In the genomic region with DNA sequence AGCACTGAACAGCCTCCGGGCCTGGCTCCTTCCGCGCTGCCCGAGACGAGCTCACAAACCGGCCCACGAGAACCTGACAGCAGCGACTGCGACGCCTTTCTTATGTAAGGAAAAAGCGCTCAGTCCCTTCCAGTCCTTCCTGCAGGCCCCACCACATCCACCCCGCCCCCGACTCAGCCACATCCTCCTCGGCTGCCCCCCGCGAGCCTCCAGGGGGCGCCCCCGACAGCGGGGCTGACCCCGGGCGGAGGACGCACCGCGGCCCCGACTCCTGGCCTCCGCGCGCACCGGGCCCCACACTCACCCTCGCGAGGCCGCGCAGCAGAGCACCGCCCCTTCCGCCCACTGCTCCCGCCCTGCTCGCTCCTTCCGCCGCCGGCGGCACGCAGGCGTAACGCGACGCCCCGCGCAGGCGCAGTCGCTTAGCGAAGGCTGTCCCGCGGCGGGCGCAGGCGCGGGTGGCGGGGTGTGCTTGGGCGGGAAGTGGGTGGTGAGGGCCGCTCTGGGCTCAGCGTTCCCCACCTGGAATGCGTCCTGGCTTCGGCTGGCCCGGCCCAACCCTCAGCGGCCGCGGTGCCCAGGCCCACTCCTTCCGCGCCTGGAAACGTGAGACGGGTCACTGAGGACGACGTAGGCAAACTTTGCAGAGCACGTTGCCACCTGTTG, we compare ENCODE assay signal across 8 mouse cellular contexts. TPM values are rescaled to one million over a fixed set of nuclear protein-coding genes. Genes with fewer than 3 reads are reported as not detected.
A peak's percentile ranks its signal among the peaks of the same experiment; 100 is the strongest.
DNase-seq lines count a peak whose midpoint lies in the region; ATAC-seq lines count a peak whose summit lies in the region.

A gene (minus strand): TSS at position 328 of the 666 bp plus-strand sequence.

- peak within 1 kb of the TSS; percentile 61 for H3K4me3 ChIP-seq in hindbrain, embryonic 12.5 days

- peak within 1 kb of the TSS; percentile 71 for H3K4me2 ChIP-seq in hindbrain, embryonic 12.5 days (replicated peaks)

- H3K27me3 ChIP-seq in hindbrain, embryonic 12.5 days = no peaks in the 10 kb centered on the region

- no peaks in the 10 kb centered on the region for H3K36me3 ChIP-seq in hindbrain, embryonic 12.5 days

- WGBS in hindbrain, embryonic 12.5 days = 0% methylated on average over 73 of the region's 74 CpGs

- DNase-seq in MN1 (ENCODE audit: low spot score) = peak; percentile 99
- peak; percentile 95 for DNase-seq in cerebellum, adult 9-10 months
- DNase-seq in frontal cortex, adult 2 months (ENCODE audit: extremely low spot score in 1 of 2, low spot score in 1 of 2) = peak; percentile 87 to 95
- DNase-seq in layer of hippocampus, postnatal 14 days (ENCODE audit: low spot score in 2 of 2) = peak; percentile 95 to 96
- peak; percentile 97 for DNase-seq in lung, postnatal 14 days
- peak; percentile 91 for DNase-seq in retina, adult 2 months (ENCODE audit: low read depth, low spot score)
- peak; percentile 98 to 100 for DNase-seq in thymus, postnatal 36 days

- H3K9me3 ChIP-seq in hindbrain, embryonic 12.5 days (replicated peaks) = no peaks in the 10 kb centered on the region

- peak; percentile 99 for ATAC-seq in hindbrain, embryonic 12.5 days (ENCODE audit: low FRiP score)

- H3K4me1 ChIP-seq in hindbrain, embryonic 12.5 days = peaks cover 22% of the 10 kb centered on the region

- peak within 1 kb of the TSS; percentile 91 for H3K27ac ChIP-seq in hindbrain, embryonic 12.5 days

- H3K9ac ChIP-seq in hindbrain, embryonic 12.5 days = peak within 1 kb of the TSS; percentile 65

RNA-seq across cellular contexts. Expression of the gene that starts here (rescaled TPM):
- polyA plus RNA-seq in frontal cortex, adult 2 months (2012; rRNA removed) = 30.9 and 33.3 TPM in 2 replicates
- polyA plus RNA-seq in hindbrain, embryonic 12.5 days (2016; fragmentation: Nextera tagmentation; extraction: Ambion mirVana) = 16.5 and 17.0 TPM in 2 replicates
- 10 to 100 TPM; 18.7 to 20.0 TPM for total RNA-seq in layer of hippocampus, postnatal 14 days (2021)

Comparison
In these comparisons a context has a peak if more than half of its experiments do, and no peak if none do; other contexts are left out.
1. Peak in every context shown above with its lines: DNase-seq, ATAC-seq, H3K4me3 ChIP-seq and H3K27ac ChIP-seq.